Mouse (Mus musculus) liver, embryonic 11.5 days (tissue): ENCODE data around the gene Gm10130. TPM values are rescaled to one million over a fixed set of nuclear protein-coding genes. Genes with fewer than 3 reads are reported as not detected.
"Not testable (repeated sequence)": the region's sequence is repeated elsewhere in the genome, so short reads cannot be mapped to it uniquely, and the experiment has no call there.

Source experiments
- ATAC-seq: fragments of 200-750 bp; cut with Nextera tagmentation; replicated peaks from 2 replicates; pipeline ENCODE4 v1.8.0; 2017; ENCODE audit warnings: moderate number of reproducible peaks, mild to moderate bottlenecking, moderate TSS enrichment, moderate library complexity; ENCODE audit not compliant: low FRiP score
- DNase-seq: peaks from one replicate; pipeline ENCODE4 v3.0.0-alpha.2; 2017; ENCODE audit warnings: low spot score
- H3K27ac ChIP-seq: fragments of 300-500 bp; sonication (generic); 2 replicates; pipeline ENCODE4 v1.5.1; 2014; ENCODE audit warnings: mild to moderate bottlenecking, low read depth, low read length, control low read depth
- H3K27me3 ChIP-seq: fragments of 300-500 bp; sonication (generic); replicated peaks from 2 replicates; pipeline ENCODE4 v1.6.1; 2014; ENCODE audit warnings: low read length, mixed read lengths; ENCODE audit not compliant: control insufficient read depth, insufficient read depth
- H3K36me3 ChIP-seq: fragments of 300-500 bp; sonication (generic); 2 replicates; pipeline ENCODE4 v1.6.1; 2014; ENCODE audit warnings: mild to moderate bottlenecking, low read length, moderate library complexity, mixed read lengths; ENCODE audit not compliant: control insufficient read depth, insufficient read depth
- H3K4me1 ChIP-seq: fragments of 300-500 bp; sonication (generic); replicated peaks from 2 replicates; pipeline ENCODE4 v1.6.1; 2014; ENCODE audit warnings: low read length, mixed read lengths; ENCODE audit not compliant: control insufficient read depth, insufficient read depth
- H3K4me2 ChIP-seq: fragments of 300-500 bp; sonication (generic); 2 replicates; pipeline ENCODE4 v1.6.1; 2014; ENCODE audit warnings: mild to moderate bottlenecking, control low read depth, moderate library complexity
- H3K4me3 ChIP-seq: fragments of 300-500 bp; sonication (generic); 2 replicates; pipeline ENCODE4 v1.5.1; 2014; ENCODE audit warnings: low read depth, low read length, control low read depth
- H3K9ac ChIP-seq: fragments of 300-500 bp; sonication (generic); 2 replicates; pipeline ENCODE4 v1.6.1; 2014; ENCODE audit warnings: low read depth, low read length, control low read depth
- H3K9me3 ChIP-seq: fragments of 300-500 bp; sonication (generic); 2 replicates; pipeline ENCODE4 v1.6.1; 2016; ENCODE audit warnings: low read length, inconsistent platforms, mixed read lengths; ENCODE audit not compliant: control insufficient read depth
- WGBS: fragments of 180-500 bp; shearing (Covaris S2); extraction: QIAGEN DNeasy Blood & Tissue Kit; methylation state at CpG from one replicate; pipeline ENCODE4 v1.1.7; 2014; 5-methylcytosine and 5-hydroxymethylcytosine counted together
- polyA plus RNA-seq: library from polyadenylated mRNA; unstranded; fragments of >200 nt; fragmentation: Nextera tagmentation; extraction: Ambion mirVana; gene quantifications from 2 replicates; pipeline ENCODE4 v1.2.1, GENCODE M21; 2014

Gm10130 gene
- polyA plus RNA-seq, result 1.5 and 2.7 TPM in 2 replicates

- Histone ChIP-seq H3K4me1 (no peaks in the 10 kb centered on the region), H3K36me3 (peaks cover 20% of the 10 kb centered on the region; the same call in 1 of the 2 replicates), H3K9me3 (peaks cover 7% of the 10 kb centered on the region; the same call in 1 of the 2 replicates), H3K4me3 (no peak within 1 kb of the TSS), H3K9ac (no peak within 1 kb of the TSS), H3K27me3 (no peaks in the 10 kb centered on the region), H3K4me2 (no peak within 1 kb of the TSS), H3K27ac (no peak within 1 kb of the TSS)
- WGBS, result 88% methylated on average over 5 of the region's 5 CpGs
- DNase-seq (no peak), ATAC-seq (no peak)
These were observed at the start of gene Gm10130 for GRCm38 (mm10) chr2:150323402-150323801. Gene Gm10130, plus strand, starts transcription at chr2:150323702.

- H3K9ac ChIP-seq, result no peak overlapping the region
- WGBS, result 67% methylated on average over 6 of the region's 6 CpGs
These were observed 29.8 kb upstream of the Gm10130 start for GRCm38 (mm10) chr2:150293669-150294068.

GRCm38 (mm10) chr2:150299096-150299495 is 24.4 kb upstream of the Gm10130 start:
- DNase-seq, result no peak
- H3K27me3 ChIP-seq, result no peaks in the 10 kb centered on the region
- WGBS, result 33% methylated on average over 1 of the region's 1 CpGs

More at GRCm38 (mm10) chr2:150293669-150294068, 29.8 kb upstream of the Gm10130 start:
- DNase-seq (no peak), ATAC-seq (no peak)
- Histone ChIP-seq H3K27me3 (no peaks in the 10 kb centered on the region), H3K9me3 (no peaks in the 10 kb centered on the region), H3K36me3 (no peaks in the 10 kb centered on the region), H3K4me1 (no peaks in the 10 kb centered on the region), H3K4me3 (no peak overlapping the region), H3K4me2 (no peak overlapping the region), H3K27ac (no peak overlapping the region)

GRCm38 (mm10) chr2:150307183-150307773 is 16.2 kb upstream of the Gm10130 start:
- Histone ChIP-seq H3K4me3 (no peak overlapping the region), H3K9me3 (no peaks in the 10 kb centered on the region)

More at GRCm38 (mm10) chr2:150299096-150299495, 24.4 kb upstream of the Gm10130 start:
- Histone ChIP-seq H3K36me3 (no peaks in the 10 kb centered on the region), H3K27ac (no peak overlapping the region), H3K9me3 (no peaks in the 10 kb centered on the region), H3K4me1 (no peaks in the 10 kb centered on the region), H3K4me3 (no peak overlapping the region), H3K4me2 (no peak overlapping the region), H3K9ac (no peak overlapping the region)
- ATAC-seq, result no peak

GRCm38 (mm10) chr2:150310952-150311884 is 12.3 kb upstream of the Gm10130 start:
- Histone ChIP-seq H3K4me2 (peak overlapping the region; percentile 63), H3K4me3 (peak overlapping the region; percentile 61), H3K9ac (peak overlapping the region; percentile 70)
- not testable (repeated sequence) for H3K27me3 ChIP-seq, H3K4me1 ChIP-seq, H3K36me3 ChIP-seq, H3K9me3 ChIP-seq, H3K27ac ChIP-seq
- DNase-seq, result peak; percentile 78
- ATAC-seq, result peak; percentile 99
- WGBS, result 8% methylated on average over 19 of the region's 19 CpGs

More at GRCm38 (mm10) chr2:150307183-150307773, 16.2 kb upstream of the Gm10130 start:
- no peak for DNase-seq
- ATAC-seq, result no peak
- Histone ChIP-seq H3K27ac (no peak overlapping the region), H3K27me3 (no peaks in the 10 kb centered on the region), H3K9ac (no peak overlapping the region), H3K4me1 (no peaks in the 10 kb centered on the region), H3K36me3 (no peaks in the 10 kb centered on the region), H3K4me2 (no peak overlapping the region)
- WGBS, result 72% methylated on average over 10 of the region's 10 CpGs

- Histone ChIP-seq H3K4me2 (no peak overlapping the region), H3K27me3 (no peaks in the 10 kb centered on the region), H3K4me1 (no peaks in the 10 kb centered on the region), H3K27ac (no peak overlapping the region), H3K4me3 (no peak overlapping the region), H3K9me3 (peaks cover 4% of the 10 kb centered on the region), H3K9ac (no peak overlapping the region), H3K36me3 (peaks cover 12% of the 10 kb centered on the region)
- DNase-seq (no peak), ATAC-seq (no peak)
These were observed 7.4 kb upstream of the Gm10130 start for GRCm38 (mm10) chr2:150316140-150316539.

GRCm38 (mm10) chr2:150318973-150319372 is 4.5 kb upstream of the Gm10130 start:
- Histone ChIP-seq H3K4me3 (no peak overlapping the region), H3K9ac (no peak overlapping the region), H3K27me3 (no peaks in the 10 kb centered on the region), H3K4me1 (no peaks in the 10 kb centered on the region), H3K9me3 (peaks cover 7% of the 10 kb centered on the region), H3K27ac (no peak overlapping the region), H3K4me2 (no peak overlapping the region), H3K36me3 (peaks cover 16% of the 10 kb centered on the region)
- ATAC-seq (no peak), DNase-seq (no peak)
- WGBS, result 96% methylated on average over 1 of the region's 1 CpGs

- not testable (repeated sequence) for H3K27me3 ChIP-seq, H3K4me2 ChIP-seq, H3K4me3 ChIP-seq, DNase-seq, ATAC-seq, H3K36me3 ChIP-seq, H3K9me3 ChIP-seq, H3K4me1 ChIP-seq, H3K27ac ChIP-seq, H3K9ac ChIP-seq
These were observed 33.6 kb downstream of the Gm10130 start for GRCm38 (mm10) chr2:150357136-150357535.
